Mouse (Mus musculus) cerebellum, adult 2 months (tissue): ENCODE data around the gene Snap23.

Experiments
- CTCF ChIP-seq: fragments of 200-500 bp; IDR thresholded peaks from 2 replicates; pipeline ENCODE4 v1.5.1; 2011; ENCODE audit warnings: low read depth, mild to moderate bottlenecking, control low read depth, low read length, moderate library complexity, borderline replicate concordance; ENCODE audit not compliant: insufficient read depth
- POLR2A ChIP-seq: fragments of 200-500 bp; IDR thresholded peaks from 2 replicates; pipeline ENCODE4 v1.6.1; 2011; ENCODE audit warnings: low read length, control low read depth, borderline replicate concordance; ENCODE audit not compliant: insufficient read depth

DNA sequence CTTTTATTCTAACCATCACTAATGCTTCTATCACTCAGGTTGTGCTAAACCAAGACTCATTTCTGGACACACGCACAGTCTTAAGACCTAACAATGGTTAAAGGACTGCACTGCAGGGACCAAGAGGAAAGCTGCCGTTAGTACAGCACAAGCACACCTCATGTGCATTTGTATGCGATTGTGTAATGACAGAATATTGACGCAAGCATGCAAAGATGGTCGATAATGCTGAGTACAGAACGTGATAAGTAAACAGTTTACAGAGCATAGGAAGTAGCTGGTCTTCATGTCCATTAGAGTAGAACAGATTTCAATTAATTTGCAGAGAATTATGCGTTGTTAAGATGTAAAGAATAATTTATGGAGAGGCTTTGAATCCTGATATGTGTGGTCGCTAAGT lies 73.4 kb downstream of the Snap23 start:
- TF ChIP-seq CTCF (no peak), POLR2A (no peak)
